Mouse (Mus musculus) heart, postnatal 36 days (tissue): Measurements from ENCODE around the gene Epsti1. TPM values are rescaled to one million over a fixed set of nuclear protein-coding genes. Genes with fewer than 3 reads are reported as not detected.
"Not testable (repeated sequence)": the region's sequence is repeated elsewhere in the genome, so short reads cannot be mapped to it uniquely, and the experiment has no call there.

Source experiments
- DNase-seq, 2 experiments: peaks; one replicate each; pipeline ENCODE4 v3.0.0; 2021 to 2022
- intact Hi-C: fragments of 180-260 bp; cut with DNase I; formaldehyde crosslinking; loops from one replicate; pipeline ENCODE4 v1.15.1; 2025
- total RNA-seq, 2 experiments: library from RNA; stranded (reverse); gene quantifications; 2 replicates each; pipeline ENCODE4 v1.2.3; 2021

The Epsti1 gene
- total RNA-seq, result 1 to 10 TPM in 1 of 2 experiments, under 1 TPM in 1; 0.56 to 1.2 TPM

GRCm38 (mm10) chr14:77904171-77904762 is at the start of gene Epsti1:
Gene Epsti1, plus strand, starts transcription at chr14:77904239.
- intact Hi-C loops, result no loop called here
- peak; percentile 8 to 9 for DNase-seq

- DNase-seq, result no peak
- intact Hi-C loops, result no loop called here
These were observed 44.1 kb upstream of the Epsti1 start for GRCm38 (mm10) chr14:77859894-77860293.

GRCm38 (mm10) chr14:77860841-77861560 is 43.0 kb upstream of the Epsti1 start:
- DNase-seq, result no peak
- intact Hi-C loops, result no loop called here

- intact Hi-C loops, result no loop called here
- no peak for DNase-seq
These were observed 40.0 kb upstream of the Epsti1 start for GRCm38 (mm10) chr14:77864051-77864450.

- intact Hi-C loops, result no loop called here
- DNase-seq, result no peak
These were observed 39.5 kb upstream of the Epsti1 start for GRCm38 (mm10) chr14:77864510-77864909.

- intact Hi-C loops, result no loop called here
- DNase-seq, result no peak
These were observed 36.4 kb upstream of the Epsti1 start for GRCm38 (mm10) chr14:77867601-77868000.

GRCm38 (mm10) chr14:77870926-77871325 is 33.1 kb upstream of the Epsti1 start:
- no peak for DNase-seq
- intact Hi-C loops, result no loop called here

- intact Hi-C loops, result no loop called here
- no peak for DNase-seq
These were observed 32.6 kb upstream of the Epsti1 start for GRCm38 (mm10) chr14:77871380-77871975.

- DNase-seq, result peak; percentile 89 to 95
- intact Hi-C loops, result no loop called here
These were observed 29.5 kb upstream of the Epsti1 start, which contains the start of gene Dnajc15 for GRCm38 (mm10) chr14:77874304-77875241. Gene Dnajc15, minus strand, starts transcription at chr14:77875125.

- intact Hi-C loops, result no loop called here
- DNase-seq, result no peak
These were observed 27.8 kb upstream of the Epsti1 start for GRCm38 (mm10) chr14:77876199-77876598.

- DNase-seq, intact Hi-C loops: not testable (repeated sequence)
These were observed 26.2 kb upstream of the Epsti1 start for GRCm38 (mm10) chr14:77877876-77878275.

- DNase-seq, result no peak
- intact Hi-C loops, result no loop called here
These were observed 22.0 kb upstream of the Epsti1 start for GRCm38 (mm10) chr14:77881998-77882397.

GRCm38 (mm10) chr14:77882669-77883068 is 21.4 kb upstream of the Epsti1 start:
- intact Hi-C loops, result no loop called here
- DNase-seq, result no peak

GRCm38 (mm10) chr14:77886376-77886775 is 17.7 kb upstream of the Epsti1 start:
- no peak for DNase-seq
- intact Hi-C loops, result no loop called here

- no peak for DNase-seq
- intact Hi-C loops, result no loop called here
These were observed 17.1 kb upstream of the Epsti1 start for GRCm38 (mm10) chr14:77886941-77887340.

- intact Hi-C loops, result no loop called here
- no peak for DNase-seq
These were observed 14.1 kb upstream of the Epsti1 start for GRCm38 (mm10) chr14:77889911-77890310.

- intact Hi-C loops, result no loop called here
- DNase-seq, result no peak
These were observed 8.1 kb upstream of the Epsti1 start for GRCm38 (mm10) chr14:77895951-77896350.

- no peak for DNase-seq
- intact Hi-C loops, result no loop called here
These were observed 1.5 kb upstream of the Epsti1 start for GRCm38 (mm10) chr14:77902541-77902940.

GRCm38 (mm10) chr14:77905466-77905865 is 1.4 kb downstream of the Epsti1 start:
- intact Hi-C loops, result no loop called here

GRCm38 (mm10) chr14:77906586-77906985 is 2.5 kb downstream of the Epsti1 start:
- no peak for DNase-seq
- intact Hi-C loops, result no loop called here

More at GRCm38 (mm10) chr14:77905466-77905865, 1.4 kb downstream of the Epsti1 start:
- no peak for DNase-seq

GRCm38 (mm10) chr14:77915776-77916175 is 11.7 kb downstream of the Epsti1 start:
- intact Hi-C loops, result no loop called here
- DNase-seq, result no peak
